Mouse (Mus musculus) layer of hippocampus, adult 18-20 months (tissue): ENCODE data around the gene Ppdpf. TPM values are rescaled to one million over a fixed set of nuclear protein-coding genes. Genes with fewer than 3 reads are reported as not detected.

ENCODE experiments used
- DNase-seq, 2 experiments: peaks; one replicate each; pipeline ENCODE4 v3.0.0; 2022; ENCODE audit warnings: low spot score in 2 of 2
- long read RNA-seq: library from polyadenylated mRNA; stranded (forward); transcript quantifications from one replicate; pipeline ENCODE4 v2.0.0, GENCODE M21; 2021
- total RNA-seq, 2 experiments: library from RNA; stranded (reverse); gene quantifications; 2 replicates each; pipeline ENCODE4 v1.2.3; 2021

The Ppdpf gene
- total RNA-seq, result 10 to 100 TPM; 84.9 to 85.1 TPM
- long read RNA-seq, transcript Ppdpf-201 (5 exons, 1,160 nt), result minor isoform, 18 of 76 reads
- long read RNA-seq, transcript Ppdpf-205 (3 exons, 771 nt), result minor isoform, 13 of 76 reads
- long read RNA-seq, transcript Ppdpf-202 (5 exons, 689 nt), result minor isoform, 10 of 76 reads
- long read RNA-seq, transcript Ppdpf-206 (4 exons, 750 nt), result major isoform, 22 of 76 reads
- long read RNA-seq, partial matches to known transcripts, result 7 of 76 reads
- long read RNA-seq, other reads (novel, unspliced or antisense), result 1 of 76 reads

DNA sequence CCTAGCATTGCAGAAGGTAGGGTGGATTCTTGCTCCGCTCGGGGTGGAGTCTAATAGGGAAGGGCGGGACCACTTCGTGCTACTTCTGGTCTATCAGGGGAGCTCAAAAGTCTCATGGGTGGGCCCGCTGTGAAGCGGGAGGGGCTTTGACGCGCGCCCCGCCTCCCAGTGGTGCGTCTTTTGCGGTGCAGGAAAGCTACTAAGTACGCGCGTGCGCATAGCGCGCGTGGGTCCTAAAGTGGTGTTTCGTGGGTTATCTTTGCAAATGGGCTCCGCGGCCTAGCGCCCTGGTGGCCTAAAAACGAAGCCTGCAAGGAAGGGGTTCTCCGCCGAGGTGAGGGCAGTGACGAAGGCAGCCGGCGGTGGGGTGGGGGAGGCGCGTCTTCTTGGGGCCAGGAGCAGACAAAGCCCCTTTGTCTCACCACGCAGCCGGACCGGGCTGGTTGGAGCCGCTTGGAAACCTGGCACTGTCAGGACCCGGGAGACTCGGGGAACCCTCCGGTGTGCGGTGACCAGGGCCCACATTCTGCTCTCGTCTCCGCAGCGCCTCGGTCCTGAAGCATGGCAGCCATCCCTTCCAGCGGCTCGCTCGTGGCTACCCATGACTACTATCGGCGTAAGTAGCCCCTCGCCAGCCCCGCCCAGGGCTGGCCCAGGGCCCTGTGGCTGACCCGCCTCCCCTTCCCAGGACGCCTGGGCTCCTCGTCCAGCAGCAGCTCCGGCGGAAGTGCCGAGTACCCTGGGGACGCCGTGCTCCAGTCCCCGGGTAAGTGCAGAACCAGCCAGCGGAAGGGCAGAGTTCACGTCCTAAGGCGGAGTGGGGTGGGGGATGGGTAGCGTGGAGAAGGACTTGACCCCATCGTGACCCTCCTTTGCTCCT, at the start of gene Ppdpf:
Gene Ppdpf (plus strand): TSS at position 127 of the 880 bp plus-strand sequence.
- DNase-seq, result peak; percentile 94 to 96

DNA sequence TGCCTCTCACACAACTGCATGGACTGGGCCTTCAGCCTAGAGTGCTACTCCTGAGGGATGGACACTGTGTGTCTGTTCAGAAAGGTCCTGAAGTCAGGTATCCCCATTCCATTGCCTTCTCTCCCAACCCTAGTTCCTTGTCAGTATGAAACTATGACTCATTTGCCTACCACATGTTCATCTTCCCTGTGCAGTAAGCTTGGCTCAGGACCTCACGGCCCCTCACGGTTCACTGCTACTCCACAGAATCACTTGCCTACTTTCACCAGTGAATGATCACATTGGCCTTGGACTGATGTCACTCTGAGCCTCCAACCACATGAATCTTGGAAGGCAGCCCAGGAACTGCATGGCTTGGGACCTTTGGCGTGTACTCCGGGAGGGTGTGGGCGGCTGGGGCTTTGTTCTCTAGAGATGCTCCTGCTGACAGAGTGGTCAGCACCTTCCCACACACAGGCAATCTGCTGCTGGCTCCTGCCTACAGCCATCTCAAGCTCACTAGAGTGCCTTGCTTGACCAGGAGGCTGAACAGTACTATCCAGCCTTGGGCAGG, 47.3 kb upstream of the Ppdpf start:
- no peak for DNase-seq

DNA sequence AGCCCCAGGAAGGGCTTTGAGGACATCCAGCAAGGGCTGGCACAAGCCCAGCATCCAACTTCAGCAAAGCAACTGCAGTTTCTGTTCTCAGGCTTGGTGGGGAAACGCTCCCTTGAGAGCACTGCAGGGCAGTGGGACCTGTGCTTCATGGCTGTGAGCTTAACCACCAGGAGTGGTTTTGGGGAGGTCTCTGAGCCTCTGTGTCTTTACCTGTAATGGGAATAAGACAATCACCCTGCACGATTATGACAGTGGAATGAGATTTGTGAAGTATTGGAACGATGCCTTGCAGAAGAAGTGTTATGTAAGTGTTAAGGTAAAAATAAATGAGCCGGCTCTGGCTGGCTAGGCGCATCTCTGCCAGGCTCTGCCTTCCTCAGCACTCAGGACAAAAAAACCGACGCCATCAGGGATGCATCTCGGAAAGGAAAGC, 44.3 kb upstream of the Ppdpf start:
- DNase-seq, result peak in 1 of 2 experiments; percentile 75

DNA sequence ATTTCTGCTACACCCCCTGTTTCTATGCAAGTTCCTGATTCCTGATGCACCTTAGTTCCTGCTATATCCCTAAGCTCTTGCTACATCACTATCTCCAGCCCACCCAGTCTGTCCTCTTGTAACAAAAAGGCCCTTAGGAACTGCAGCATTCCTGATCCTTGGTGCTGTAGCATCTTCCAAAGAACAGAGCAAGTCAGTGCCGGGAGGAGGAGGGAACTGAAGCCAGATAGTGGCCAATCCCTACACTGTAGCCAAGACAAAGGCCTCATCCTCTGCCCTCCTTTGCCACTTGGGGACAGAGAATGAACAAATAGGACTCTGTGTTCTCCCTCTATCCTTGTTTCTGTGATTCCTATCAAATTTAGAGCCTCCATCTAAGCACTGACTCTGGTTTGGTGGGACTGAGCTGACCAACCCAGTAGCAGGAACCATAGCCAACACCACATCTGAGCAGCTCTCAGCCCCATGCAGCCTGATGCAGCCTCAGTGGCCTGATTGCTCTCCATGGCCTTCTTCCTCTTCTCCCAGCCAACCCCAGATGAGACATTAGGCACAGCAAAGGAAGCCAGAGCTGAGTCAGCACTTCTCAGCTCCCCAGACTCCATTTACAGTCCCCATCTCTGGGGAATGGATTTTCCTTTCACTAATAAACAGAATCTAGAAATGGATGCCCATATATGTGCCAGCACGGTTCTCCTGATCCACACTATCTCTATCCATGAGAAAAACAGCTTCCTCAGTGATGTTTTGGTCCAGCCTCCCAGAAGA, 43.4 kb upstream of the Ppdpf start:
- no peak for DNase-seq

DNA sequence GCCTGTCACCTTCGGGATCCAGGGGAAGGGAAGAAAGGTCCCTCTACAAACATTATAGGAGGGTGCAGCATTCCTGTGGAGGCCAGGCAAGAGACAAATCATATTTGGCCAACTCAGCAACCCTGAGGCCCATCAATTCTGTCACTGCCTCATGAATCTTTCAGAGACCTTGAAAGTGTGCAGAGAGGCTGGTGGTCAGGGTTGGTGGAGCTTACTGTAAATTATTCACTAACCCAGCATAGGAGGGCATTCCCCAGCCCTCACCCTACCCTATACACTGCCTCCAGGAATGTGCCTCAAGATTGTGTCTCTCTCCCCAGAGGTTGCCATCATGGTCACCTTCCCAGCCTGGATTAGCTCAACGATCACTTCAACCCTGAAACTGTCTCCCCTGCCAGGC, 42.4 kb upstream of the Ppdpf start:
- no peak for DNase-seq

DNA sequence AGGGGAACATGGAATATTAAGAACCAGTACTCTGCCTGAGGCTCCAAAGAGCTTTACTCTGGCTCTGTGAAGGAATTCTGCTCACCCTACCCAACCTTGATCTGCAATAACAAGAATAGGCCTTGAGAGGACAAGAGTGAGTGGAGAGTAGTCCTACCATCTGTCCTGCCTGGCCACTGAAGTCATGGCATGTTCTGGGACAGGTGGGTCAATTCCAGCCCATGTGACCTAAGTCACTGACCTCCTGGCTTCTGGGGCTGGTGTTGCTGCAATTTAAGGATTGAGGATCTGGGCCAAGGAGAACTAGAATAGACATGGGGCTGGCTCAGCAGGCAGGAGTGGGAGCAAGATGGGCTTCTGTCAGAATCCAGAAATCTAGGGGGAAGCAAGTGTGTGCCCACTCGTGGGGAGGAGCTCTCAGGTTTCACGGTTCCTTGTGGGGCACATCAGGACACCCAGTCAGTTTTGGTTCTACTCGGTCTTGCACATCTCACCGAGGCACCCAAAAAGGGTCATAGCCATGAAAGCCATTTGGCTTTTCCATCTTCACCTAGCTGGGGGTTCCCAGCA, 40.0 kb upstream of the Ppdpf start:
- no peak for DNase-seq

DNA sequence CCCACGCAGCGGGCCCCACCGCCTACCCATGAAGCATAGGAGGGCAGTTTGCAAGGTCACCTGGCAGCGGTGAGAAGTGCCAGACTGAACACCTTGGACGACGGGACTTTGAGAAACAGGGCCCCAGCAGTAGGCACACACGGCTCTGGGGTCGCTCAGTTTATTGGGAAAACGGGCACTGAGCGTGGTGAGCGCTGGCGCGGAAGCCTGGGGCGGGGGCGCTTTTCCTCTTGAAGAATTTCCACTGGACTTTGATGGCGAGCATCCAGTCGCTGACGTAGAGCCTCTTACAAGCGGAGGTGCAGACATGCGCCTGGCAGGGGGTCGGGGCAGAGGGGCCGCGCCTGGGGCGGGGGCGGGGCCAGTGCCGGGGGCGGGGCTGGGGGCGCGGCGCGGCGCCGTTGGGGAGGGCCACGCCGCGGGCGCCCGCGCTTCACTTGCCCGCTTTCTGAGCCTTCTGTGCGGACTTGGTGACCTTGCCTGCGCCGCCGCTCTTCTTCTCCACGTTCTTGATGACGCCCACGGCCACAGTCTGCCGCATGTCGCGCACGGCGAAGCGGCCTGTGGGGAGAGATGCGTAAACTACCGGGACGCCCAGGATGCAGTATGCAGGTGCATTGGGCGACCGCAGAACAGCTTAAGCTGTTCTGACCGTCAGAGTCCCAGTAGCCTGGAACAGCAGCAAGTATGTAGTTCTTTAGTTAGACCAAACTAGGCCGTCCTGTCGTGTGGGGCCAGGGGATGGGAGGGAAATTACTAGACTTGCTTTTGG, 39.3 kb upstream of the Ppdpf start:
- no peak for DNase-seq

DNA sequence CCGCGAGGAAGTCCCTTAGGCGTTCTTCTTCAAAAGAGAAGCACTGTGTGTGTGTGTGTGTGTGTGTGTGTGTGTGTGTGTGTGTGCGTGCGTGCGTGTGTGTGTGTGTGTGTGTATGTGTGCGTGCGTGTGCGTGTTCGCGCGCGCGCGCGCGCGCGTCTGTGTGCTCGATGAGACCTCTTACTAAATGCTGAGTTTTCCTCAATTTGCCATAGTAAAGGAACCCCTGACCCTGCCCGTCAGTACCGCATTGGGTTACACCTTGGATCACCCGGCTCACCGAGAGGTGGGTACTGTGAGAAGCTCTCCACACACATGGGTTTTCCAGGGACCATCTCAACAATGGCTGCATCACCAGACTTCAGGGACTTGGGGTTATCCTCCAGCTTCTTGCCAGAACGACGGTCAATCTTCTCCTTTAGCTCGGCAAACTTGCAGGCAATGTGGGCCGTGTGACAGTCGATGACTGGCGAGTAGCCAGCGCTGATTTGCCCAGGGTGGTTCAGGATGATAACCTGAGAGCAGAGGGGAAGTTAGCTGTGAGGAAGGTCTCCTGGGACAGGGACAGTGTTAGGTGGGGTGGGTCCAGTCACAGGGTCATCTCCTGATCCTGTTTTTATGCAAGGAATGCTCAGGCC, 38.6 kb upstream of the Ppdpf start:
- DNase-seq, result no peak

DNA sequence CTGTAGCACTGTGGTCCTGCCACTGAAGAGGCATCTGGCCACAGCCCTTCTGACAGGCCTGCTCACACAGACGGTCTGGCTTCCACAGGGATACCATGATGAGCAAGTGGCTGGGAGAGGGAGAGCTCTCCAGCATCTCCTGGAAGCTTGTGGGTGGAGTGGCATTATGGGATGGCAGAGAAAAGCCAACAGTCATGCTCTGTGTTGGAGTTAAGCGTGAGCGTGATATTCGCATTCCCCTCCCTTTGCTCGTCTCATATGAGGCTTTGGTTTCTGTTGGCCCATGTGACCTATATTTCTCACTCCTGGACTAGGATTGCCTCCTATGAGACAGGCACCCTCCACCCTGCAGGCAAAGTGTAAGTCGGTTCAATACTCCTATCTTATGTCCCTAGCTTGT, 36.8 kb upstream of the Ppdpf start:
- peak in 1 of 2 experiments; percentile 82 for DNase-seq

DNA sequence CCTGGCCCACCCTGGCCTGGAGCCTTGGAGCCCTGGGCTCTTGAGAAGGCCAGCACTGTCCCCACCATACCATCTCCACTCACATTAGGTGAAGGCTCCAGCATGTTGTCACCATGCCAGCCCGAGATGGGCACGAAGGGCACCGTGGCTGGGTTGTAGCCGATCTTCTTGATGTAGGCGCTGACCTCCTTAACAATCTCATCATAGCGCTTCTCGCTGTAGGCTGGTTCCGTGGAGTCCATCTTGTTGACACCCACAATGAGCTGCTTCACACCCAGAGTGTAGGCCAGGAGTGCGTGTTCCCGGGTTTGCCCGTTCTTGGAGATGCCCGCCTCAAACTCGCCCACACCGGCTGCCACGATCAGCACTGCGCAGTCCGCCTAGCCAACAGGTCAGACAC, 34.3 kb upstream of the Ppdpf start:
- peak in 1 of 2 experiments; percentile 26 for DNase-seq

DNA sequence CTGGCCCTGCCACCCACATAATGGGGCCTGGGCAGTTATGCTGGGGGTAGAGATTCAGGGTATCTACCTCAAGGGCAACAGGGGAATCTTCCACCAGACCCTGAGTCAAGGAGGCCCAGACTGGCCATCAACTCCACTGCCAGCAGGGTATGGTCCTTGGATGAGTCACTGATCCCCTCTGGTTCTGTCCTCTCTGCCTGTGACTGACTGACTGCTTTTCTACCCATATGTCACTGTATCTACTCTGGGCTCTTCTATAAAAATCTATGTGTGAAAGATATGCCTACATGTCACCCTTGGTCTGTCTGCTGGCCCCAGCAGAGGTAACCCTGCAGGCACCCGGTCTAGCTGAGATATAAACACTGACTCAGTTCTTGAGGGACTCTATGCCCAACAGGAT, 33.9 kb upstream of the Ppdpf start:
- no peak for DNase-seq

DNA sequence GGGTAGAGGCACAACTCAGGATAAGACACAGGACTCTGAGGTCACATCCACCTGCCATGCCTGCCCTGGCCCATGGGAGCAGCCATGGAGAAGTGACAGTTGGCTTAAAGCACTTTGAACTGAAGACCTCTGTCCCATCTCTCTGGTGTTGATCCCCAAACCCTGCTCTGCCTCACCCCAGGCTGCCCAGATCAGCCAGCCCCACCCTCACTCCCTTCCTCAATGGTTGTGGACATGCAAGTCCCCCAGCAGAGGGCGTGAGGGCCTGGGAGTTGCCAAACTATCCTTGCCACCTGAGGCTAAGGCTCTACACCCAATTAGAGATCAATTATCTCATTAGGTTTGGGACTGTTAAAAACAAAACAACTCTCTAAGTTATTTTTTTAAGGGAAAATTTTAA, 33.2 kb upstream of the Ppdpf start:
- DNase-seq, result peak in 1 of 2 experiments; percentile 27

DNA sequence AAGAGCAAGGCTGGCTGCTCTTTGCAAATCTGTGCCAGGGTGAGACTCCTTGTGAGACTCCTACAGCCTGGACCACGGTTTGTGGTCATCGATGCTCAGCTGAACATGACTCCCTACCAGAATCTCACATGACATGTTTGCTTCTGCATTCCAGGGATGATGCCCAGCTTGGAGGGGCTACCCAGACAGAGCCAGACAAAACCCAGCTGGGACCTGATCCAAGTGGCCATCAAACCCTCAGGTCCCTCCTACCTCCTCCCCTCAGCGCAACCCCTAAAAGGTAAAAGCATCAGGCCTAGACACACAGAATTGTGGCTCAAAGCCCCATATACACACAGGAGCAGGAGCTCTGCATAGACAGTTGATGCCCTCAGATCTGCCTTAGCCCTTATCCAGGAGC, 32.7 kb upstream of the Ppdpf start:
- DNase-seq, result no peak

DNA sequence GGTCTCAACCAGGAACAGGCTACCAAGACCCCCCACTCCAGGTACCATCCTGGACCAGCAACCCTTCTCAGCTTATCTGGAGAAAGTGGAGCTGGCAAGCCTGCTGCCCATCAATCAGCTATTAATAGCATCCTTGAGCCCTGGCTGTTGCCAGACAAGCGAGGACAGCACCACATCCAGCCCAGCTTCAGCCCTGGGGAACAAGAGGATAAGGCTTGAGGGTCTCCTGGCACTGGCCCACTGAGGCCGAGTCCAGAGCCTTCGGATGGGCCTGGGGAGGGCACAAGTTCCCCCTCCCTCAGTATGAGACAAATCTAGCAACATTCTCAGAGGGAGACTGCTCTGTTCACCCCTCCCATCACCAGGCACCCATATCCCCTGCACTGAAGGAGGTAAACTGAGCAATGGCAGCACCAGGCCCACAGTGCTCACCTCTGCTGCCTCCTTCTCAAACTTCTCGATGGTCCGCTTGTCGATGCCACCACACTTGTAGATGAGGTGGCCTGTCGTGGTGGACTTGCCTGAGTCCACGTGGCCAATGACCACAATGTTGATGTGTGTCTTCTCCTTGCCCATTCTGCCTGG, 32.1 kb upstream of the Ppdpf start:
- peak in 1 of 2 experiments; percentile 10 for DNase-seq

DNA sequence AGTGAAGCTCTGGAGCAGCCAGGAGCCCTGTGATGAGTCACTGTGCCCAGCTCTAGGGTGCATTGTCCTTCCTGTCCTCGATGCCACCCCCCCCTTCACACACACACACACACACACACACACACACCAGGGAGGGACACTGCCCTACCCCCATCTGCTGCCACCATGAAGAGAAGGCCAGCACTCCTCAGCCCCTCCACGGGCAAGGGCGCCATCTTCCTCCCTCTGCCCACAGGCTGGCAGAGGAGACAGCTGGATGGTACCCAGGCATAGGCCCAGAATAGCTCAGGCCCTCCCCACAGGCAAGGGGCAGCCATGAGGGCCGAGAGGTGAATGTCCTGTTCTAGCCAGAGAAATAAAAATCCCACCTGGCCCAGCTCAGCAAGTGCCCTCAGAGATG, 31.2 kb upstream of the Ppdpf start:
- DNase-seq, result peak in 1 of 2 experiments; percentile 54

DNA sequence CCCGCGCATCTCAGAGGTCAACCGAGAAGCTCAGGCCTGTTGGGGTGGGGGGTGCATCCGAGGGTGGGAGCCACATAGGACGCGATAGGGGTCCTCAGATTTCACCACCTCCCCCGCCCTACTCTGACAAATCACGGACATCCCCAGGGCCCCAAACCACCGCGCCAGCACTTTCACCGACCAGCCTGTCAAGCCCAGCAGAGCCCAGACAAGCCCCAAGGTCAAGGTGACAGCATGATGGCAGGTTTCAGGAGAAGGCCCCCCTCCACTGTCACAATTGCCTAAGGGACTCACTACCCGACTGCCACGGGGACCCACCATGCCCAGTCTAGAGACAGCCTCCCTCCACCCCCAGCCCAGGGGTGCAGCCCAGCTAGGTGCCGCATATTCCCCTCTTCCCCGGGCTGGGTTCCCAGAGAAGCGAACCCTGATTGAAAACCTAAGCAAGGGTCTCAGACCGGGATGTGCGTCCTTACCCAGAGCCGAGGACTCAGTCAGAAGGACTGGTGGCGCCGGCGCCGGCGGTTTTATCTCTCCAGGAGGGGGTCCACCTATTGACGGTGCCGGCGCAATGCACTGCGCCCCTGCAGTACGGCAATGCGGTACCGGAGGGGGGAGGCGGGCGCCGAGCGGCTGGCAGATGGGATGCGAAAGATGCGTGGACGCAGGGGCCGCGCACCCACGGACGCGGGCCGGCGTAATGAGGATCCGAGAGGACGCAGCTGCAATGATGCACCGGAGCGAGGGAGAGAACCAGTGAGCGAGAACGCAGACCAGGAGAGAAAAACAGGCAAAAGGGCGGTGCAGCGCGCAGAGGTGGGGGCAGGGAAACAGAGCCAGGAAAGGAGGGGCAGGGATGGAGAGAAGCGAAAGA, 30.6 kb upstream of the Ppdpf start, which contains the start of gene Eef1a2:
Gene Eef1a2 (minus strand): TSS at position 767 of the 874 bp plus-strand sequence.
- peak; percentile 83 to 89 for DNase-seq

DNA sequence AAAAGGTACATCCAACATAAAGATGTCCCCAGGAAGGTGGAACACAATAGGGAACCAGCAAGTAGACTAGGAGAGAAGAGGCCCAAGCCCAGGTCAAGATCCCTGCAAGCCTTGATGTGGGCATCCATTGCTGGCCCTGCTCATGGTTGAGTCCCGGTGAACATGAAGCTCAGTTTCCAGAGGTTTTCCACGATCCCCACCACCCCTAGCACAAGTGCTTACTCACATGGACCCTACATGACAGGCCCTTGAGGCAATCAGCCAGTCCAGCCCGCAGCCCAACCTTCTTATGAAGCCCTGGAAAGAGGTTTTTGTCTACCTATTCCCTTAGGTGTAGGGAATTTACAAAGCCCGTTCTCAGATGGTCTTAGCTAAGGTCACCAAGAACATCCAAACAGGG, 29.9 kb upstream of the Ppdpf start:
- no peak for DNase-seq

DNA sequence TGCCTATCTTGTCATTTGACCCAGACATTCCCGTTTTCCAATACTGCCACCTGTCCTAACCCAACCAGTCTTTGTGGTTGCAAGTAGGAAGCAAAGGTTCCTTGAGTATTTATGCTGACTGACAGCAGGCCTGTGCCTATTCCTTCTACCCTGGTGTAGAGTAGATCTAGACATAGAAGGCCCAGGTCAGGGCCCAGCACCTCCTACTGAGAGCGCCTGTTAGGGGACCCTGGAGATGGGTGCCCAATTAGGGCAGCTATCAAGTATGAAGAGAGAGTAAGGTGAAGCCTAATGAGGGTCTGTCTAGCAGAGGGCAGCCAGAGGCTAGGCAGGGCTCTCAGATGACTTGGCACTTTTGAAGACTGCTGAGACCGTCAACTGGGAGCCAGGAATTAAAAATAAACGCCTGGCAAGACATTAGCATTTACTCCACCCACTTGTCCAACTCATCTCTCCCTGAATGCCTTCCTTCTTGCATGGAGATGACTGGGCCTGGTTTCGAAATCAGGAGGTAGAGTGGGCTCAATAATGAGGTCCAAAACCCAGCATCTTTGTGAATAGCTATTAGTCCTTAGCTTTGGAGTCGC, 29.2 kb upstream of the Ppdpf start:
- DNase-seq, result no peak
